Mouse (Mus musculus) gastrocnemius, postnatal 14 days (tissue): ENCODE results near the gene Rgs7bp. TPM values are rescaled to one million over a fixed set of nuclear protein-coding genes. Genes with fewer than 3 reads are reported as not detected.

ENCODE experiments used
- DNase-seq: peaks from one replicate; pipeline ENCODE4 v3.0.0; 2021; ENCODE audit warnings: mixed read lengths
- intact Hi-C: fragments of 180-260 bp; cut with DNase I; formaldehyde crosslinking; loops from one replicate; pipeline ENCODE4 v1.15.1; 2025; ENCODE audit warnings: low total_unique reads
- long read RNA-seq, 2 experiments: library from polyadenylated mRNA; stranded (forward); transcript quantifications; one replicate each; pipeline ENCODE4 v2.0.0; 2021
- total RNA-seq, 2 experiments: library from RNA; stranded (reverse); gene quantifications; 2 replicates each; pipeline ENCODE4 v1.2.3; 2021

Gene Rgs7bp
- total RNA-seq = 1 to 10 TPM; 1.3 to 1.4 TPM
- long read RNA-seq, experiment 1, full-length matches to known transcripts = 1 of 1 reads
- long read RNA-seq, experiment 1, partial matches to known transcripts = 0 of 1 reads
- long read RNA-seq, experiment 1, other reads (novel, unspliced or antisense) = 0 of 1 reads
- long read RNA-seq, experiment 2, full-length matches to known transcripts = 1 of 1 reads
- long read RNA-seq, experiment 2, partial matches to known transcripts = 0 of 1 reads
- long read RNA-seq, experiment 2, other reads (novel, unspliced or antisense) = 0 of 1 reads

DNA sequence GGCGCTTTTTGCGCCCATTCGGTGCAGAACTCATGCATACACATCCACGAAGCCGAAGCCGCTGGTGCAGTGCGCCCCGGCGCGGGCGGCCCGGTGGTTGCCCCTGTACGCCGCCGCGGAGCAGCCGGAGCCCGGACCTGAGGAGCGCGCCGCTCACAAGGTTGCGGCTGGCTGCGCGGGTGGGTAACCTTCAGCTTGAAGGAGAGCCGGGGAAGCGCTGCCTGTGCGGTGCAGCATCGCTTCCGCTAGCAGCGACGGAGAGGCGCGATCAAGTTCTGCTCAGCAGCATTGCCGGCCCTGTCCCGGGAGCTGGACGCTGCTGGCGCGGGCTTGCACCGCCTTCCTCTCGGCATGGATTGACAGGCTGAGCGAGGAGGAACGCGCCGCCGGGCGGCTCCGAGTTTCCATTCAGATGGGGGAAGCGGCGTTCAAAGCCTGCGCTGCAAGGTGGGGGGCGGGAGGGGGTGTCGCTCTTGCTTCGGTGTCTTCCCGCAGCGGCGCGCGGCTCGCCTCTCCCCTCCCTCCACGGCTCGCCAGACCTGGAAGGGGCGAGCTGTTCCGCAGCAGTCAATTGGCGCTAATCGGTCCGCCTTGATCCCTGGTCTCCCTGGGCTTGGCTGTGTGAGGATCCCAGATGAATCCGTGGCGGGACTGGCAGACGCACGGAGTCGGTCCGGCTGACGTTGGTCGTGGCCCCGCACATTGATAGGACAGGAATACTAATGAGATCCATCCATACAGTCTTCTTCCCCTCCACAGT is at the start of gene Rgs7bp:
Gene Rgs7bp (minus strand): TSS at position 750 of the 760 bp plus-strand sequence.
- DNase-seq = peak; percentile 67
- intact Hi-C loops = no loop called here

GRCm38 (mm10) chr13:105104385-105104784 is 49.7 kb upstream of the Rgs7bp start:
- intact Hi-C loops = no loop called here
- no peak for DNase-seq

DNA sequence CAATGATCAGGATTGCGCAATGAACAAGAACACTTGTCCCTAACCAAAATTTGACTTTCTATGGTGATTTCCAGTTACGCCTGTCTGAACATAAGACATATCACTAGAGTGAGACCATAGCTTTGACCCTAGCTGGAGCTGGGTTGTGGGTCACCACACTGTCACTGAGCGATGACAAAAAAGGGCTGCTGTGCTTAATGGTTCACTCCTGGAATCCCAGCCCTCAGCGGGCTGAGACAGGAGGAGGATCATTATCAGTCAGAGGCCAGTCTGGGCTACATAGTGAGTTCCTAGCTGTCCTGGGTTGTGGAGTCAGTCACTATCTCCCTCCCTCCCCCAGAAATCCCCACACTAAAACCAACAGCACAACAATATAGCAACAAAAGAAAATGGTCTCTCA is 46.0 kb upstream of the Rgs7bp start:
- DNase-seq = no peak

GRCm38 (mm10) chr13:105096316-105096715 is 41.6 kb upstream of the Rgs7bp start:
- no peak for DNase-seq
- intact Hi-C loops = no loop called here

More for the DNA sequence above, 46.0 kb upstream of the Rgs7bp start:
- intact Hi-C loops = no loop called here

GRCm38 (mm10) chr13:105089276-105089675 is 34.5 kb upstream of the Rgs7bp start:
- no peak for DNase-seq
- intact Hi-C loops = no loop called here

DNA sequence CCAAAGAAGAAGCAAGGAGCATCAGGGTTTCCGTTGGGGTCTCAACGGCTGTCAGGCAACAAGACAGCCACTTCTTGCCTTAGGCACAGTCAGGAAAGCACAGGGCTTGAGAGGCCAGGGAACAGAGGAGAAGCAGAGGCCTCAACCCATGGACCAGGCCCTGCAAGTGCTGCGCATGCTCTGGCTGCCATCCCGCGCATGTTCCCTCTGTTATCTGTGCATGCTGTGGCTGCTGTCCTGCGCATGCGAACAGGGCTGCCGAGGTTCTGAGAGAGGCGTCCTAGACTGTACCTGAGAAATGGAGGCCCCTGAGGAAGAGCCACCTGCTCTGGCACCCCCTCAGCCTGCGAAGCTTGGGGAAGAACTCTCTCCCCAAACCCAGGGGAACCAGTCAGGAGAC is 27.1 kb upstream of the Rgs7bp start, which contains the start of gene 4933425L06Rik:
Gene 4933425L06Rik (plus strand): TSS at position 261 of the 400 bp plus-strand sequence.
- intact Hi-C loops = no loop called here
- no peak for DNase-seq

DNA sequence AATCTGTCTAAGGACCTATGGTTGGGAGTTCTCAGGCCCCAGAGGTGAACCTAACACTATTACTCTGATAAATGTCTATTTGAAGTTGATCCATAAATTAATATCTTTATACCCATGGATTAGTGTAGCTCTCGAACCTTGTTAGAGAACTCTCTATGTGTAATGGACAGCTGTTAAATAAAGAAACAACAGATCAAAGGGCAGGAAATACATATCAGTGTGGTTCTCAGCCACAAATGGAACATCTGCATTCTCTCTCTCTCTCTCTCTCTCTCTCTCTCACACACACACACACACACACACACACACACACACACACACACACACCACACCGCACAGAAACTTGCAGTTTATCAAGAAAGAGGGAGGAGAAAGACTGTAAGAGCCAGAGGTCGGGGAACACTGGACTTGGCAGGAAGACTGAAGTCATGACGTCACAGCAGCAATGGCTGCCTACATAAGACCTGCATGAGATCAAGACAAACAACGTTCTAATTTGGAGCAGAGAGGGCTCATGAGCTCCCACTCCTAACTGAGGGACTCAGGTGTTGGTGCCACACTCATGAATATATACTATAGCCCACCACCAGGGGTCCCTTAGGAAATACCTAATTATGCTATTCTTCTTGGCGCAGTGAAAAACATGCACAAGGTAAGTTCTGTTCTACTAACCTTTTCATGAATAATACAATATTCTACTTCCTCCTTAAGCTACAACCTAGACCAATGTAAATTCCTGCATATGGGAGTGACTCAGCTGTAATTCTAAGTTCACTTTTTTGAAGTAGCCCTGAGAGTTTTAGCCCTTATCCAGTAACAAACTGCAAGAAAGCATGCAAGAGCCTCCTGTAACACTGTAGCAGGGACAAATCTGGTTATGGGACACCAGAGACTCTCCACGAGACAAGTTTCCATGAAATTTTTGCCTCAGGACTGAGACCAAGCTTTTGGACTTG is 12.4 kb upstream of the Rgs7bp start:
- no peak for DNase-seq
- intact Hi-C loops = no loop called here

DNA sequence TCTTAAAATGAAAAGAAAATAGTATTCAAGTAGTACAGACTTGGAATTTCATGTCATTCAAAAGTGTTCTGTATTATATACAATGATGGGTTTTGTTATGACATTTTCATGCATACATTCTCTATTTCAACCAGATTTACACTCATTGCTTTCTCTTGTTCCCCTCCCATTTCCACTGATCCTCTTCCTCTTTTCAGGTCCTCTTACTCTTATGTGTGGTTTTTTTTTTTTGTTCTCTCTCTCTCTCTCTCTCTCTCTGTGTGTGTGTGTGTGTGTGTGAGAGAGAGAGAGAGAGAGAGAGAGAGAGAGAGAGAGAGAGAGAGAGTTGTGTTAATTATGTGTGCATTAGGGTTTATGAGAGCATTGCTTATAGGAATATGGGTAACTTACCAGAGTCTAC is 11.4 kb upstream of the Rgs7bp start:
- DNase-seq = no peak
- intact Hi-C loops = no loop called here

DNA sequence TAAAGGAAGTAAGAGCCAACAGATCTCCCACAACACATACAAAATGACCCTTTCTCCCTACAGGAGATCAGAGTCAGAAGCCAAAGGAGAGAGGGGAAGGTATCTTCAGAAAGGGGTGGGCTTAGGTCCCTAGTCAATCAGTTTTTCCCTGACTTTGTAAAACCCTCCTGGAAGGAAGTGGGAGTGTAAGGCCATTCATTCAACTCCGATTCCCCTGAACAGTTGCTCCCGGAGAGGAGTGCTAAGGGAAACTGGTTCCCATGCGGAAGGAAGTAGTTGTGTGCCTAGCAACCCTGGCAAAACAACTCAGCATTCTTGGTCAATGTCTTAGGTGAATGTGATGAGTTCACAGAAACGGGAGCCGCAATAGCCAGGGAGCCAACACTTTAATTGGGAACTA is 644 bp upstream of the Rgs7bp start:
- intact Hi-C loops = no loop called here
- DNase-seq = no peak

DNA sequence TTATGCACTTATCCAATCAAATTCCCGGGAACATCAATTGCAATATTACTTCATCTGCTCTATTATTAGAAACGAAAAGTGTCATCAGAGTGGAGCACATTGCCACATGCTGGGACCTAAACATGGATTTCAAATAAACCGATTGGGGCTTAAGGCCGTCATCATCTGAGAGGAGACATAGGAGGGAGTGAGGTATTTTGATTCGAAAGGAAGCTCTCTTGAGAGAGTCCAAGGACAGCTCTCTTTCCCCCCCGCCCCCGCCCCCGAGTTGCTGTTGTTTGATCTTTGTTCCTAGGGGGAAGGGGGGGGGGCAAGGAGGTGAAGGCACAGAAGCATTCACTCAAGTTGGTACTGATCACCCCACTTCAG is 195 bp upstream of the Rgs7bp start:
- intact Hi-C loops = no loop called here

GRCm38 (mm10) chr13:105053618-105054017 is 1.1 kb downstream of the Rgs7bp start:
- DNase-seq = peak; percentile 6
- intact Hi-C loops = no loop called here

More for the DNA sequence above, 195 bp upstream of the Rgs7bp start:
- no peak for DNase-seq

- intact Hi-C loops = no loop called here
- no peak for DNase-seq
Measured at GRCm38 (mm10) chr13:105051432-105051831, 3.3 kb downstream of the Rgs7bp start.

DNA sequence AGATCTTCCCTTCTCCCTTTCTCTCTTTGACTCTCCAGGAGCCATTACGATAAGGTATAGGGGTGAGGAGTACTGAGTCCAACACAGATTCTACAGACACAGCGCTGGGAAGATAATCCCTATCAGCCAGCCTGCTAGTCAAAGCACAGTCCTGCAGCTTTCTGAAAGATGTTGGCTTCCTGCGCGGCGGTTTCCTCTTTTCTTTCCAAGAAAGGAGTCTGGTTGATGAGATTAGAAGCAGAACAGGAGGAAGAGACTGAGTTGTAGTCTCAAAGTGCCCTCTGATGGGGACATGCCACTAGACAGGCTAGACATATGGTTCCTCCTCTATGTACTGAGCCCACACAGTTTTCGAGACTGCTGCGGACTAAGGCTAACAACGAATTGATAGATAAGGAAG is 6.1 kb downstream of the Rgs7bp start:
- no peak for DNase-seq
- intact Hi-C loops = no loop called here

GRCm38 (mm10) chr13:105047377-105047776 is 7.4 kb downstream of the Rgs7bp start:
- intact Hi-C loops = no loop called here
- no peak for DNase-seq

GRCm38 (mm10) chr13:105043882-105044281 is 10.8 kb downstream of the Rgs7bp start:
- intact Hi-C loops = no loop called here
- no peak for DNase-seq

GRCm38 (mm10) chr13:105038334-105038733 is 16.4 kb downstream of the Rgs7bp start:
- no peak for DNase-seq
- intact Hi-C loops = no loop called here

DNA sequence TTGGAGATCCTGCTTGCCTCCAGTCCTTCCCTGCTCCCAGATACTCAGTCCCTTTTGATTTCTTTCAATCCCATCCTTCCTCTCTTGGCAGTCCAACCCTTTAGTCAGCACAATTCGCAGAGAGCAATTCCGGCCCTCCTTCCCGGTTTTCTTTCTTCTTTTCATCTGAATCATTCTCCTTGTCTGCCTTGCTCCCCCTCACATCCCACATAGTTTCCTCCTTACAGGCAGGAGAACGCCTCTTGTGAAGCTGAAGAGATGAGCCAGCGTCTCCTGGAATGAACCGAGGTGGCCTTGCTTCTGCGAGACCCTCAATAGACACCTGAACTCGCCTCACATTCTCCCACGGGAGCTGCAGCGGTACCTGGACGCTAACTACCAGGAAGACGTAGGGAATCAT is 16.9 kb downstream of the Rgs7bp start:
- intact Hi-C loops = no loop called here
- DNase-seq = no peak

DNA sequence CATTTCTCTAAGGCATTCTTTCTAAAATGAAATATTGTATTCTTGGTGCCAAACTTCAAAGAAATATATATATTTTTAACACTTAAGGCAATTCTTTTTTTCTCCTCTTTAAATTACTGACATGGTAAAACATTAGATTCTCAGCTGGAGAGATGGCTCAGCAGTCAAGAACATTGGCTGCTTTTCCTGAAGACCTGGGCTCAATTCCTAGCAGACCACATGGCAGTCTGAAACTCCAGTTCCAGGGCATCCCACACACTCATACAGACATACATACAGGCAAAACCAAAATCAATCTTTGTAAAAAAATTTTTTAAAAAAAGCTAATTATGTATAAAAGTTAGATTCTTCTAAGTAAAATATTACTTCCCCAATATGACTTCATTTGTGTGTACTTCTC is 22.8 kb downstream of the Rgs7bp start:
- intact Hi-C loops = no loop called here
- DNase-seq = no peak

- intact Hi-C loops = no loop called here
- no peak for DNase-seq
Measured at GRCm38 (mm10) chr13:105028276-105028675, 26.5 kb downstream of the Rgs7bp start.

DNA sequence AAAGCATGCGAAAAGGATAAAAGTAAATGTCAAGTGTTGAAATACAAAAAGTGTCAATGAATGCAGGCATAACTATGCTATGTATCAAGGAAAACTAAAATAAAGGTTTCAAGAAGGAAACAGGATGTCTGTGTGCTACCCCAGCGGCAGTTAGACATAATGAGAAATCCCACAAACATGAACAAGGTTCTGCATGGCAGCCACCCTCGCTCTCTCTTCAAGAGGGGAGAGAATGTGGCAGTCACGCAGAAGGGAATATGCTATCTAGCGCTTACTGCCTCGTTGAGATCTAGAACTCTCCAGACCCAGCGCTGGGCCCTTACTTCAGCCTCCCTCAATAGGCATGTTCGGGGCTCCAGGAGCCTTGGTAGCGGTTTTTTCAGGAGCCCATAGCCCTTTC is 38.2 kb downstream of the Rgs7bp start:
- no peak for DNase-seq
- intact Hi-C loops = no loop called here
